Mouse (Mus musculus): ENCODE data around the gene Cux1. TPM values are rescaled to one million over a fixed set of nuclear protein-coding genes. Genes with fewer than 3 reads are reported as not detected.
A peak's percentile ranks its signal among the peaks of the same experiment; 100 is the strongest.

Cux1 gene
- total RNA-seq, 2 experiments from 2014 or later: 73.6 to 80.1 TPM

GRCm38 (mm10) chr5:136458102-136458863, 109.0 kb downstream of the Cux1 start:
- intact Hi-C loops (cut with DNase I): no loop called here
- DNase-seq: no peak

- intact Hi-C loops (cut with DNase I): no loop called here
- no peak for DNase-seq
These were observed 110.9 kb downstream of the Cux1 start for GRCm38 (mm10) chr5:136456395-136456794.

GRCm38 (mm10) chr5:136452681-136453080, 114.6 kb downstream of the Cux1 start:
- no peak for DNase-seq
- intact Hi-C loops (cut with DNase I): no loop called here

- intact Hi-C loops (cut with DNase I): no loop called here
These were observed 117.5 kb downstream of the Cux1 start for GRCm38 (mm10) chr5:136449801-136450200.

GRCm38 (mm10) chr5:136445967-136446366, 121.3 kb downstream of the Cux1 start:
- DNase-seq: no peak
- intact Hi-C loops (cut with DNase I): no loop called here

More at GRCm38 (mm10) chr5:136449801-136450200, 117.5 kb downstream of the Cux1 start:
- no peak for DNase-seq

- intact Hi-C loops (cut with DNase I): no loop called here
- no peak for DNase-seq
These were observed 124.8 kb downstream of the Cux1 start for GRCm38 (mm10) chr5:136442238-136443187.

- DNase-seq: no peak
- intact Hi-C loops (cut with DNase I): loop anchor here (10.0 kb wide), 1 partner anchor 455 kb away; the partner anchor contains the start of gene Col26a1
These were observed 137.6 kb downstream of the Cux1 start for GRCm38 (mm10) chr5:136429647-136430046.

GRCm38 (mm10) chr5:136428498-136429060, 138.7 kb downstream of the Cux1 start:
- DNase-seq: peak in 1 of 2 experiments; percentile 19
- intact Hi-C loops (cut with DNase I): loop anchor here (10.0 kb wide), 1 partner anchor 456 kb away; the partner anchor contains the start of gene Col26a1

GRCm38 (mm10) chr5:136427772-136428497, 139.4 kb downstream of the Cux1 start:
- peak in 1 of 2 experiments; percentile 21 for DNase-seq
- intact Hi-C loops (cut with DNase I): loop anchor here (10.0 kb wide), 1 partner anchor 457 kb away; the partner anchor contains the start of gene Col26a1

GRCm38 (mm10) chr5:136427121-136427771, 140.0 kb downstream of the Cux1 start:
- intact Hi-C loops (cut with DNase I): loop anchor here (10.0 kb wide), 1 partner anchor 458 kb away; the partner anchor contains the start of gene Col26a1
- no peak for DNase-seq

- no peak for DNase-seq
- intact Hi-C loops (cut with DNase I): loop anchor here (10.0 kb wide), 1 partner anchor 462 kb away; the partner anchor contains the start of gene Col26a1
These were observed 144.3 kb downstream of the Cux1 start for GRCm38 (mm10) chr5:136422948-136423347.

GRCm38 (mm10) chr5:136421885-136422284, 145.4 kb downstream of the Cux1 start:
- no peak for DNase-seq
- intact Hi-C loops (cut with DNase I): loop anchor here (10.0 kb wide), 1 partner anchor 463 kb away; the partner anchor contains the start of gene Col26a1

- no peak for DNase-seq
- intact Hi-C loops (cut with DNase I): loop anchor here (10.0 kb wide), 1 partner anchor 463 kb away; the partner anchor contains the start of gene Col26a1
These were observed 146.0 kb downstream of the Cux1 start for GRCm38 (mm10) chr5:136421316-136421715.

- intact Hi-C loops (cut with DNase I): loop anchor here (10.0 kb wide), 1 partner anchor 464 kb away; the partner anchor contains the start of gene Col26a1
- no peak for DNase-seq
These were observed 146.9 kb downstream of the Cux1 start for GRCm38 (mm10) chr5:136420342-136420741.

GRCm38 (mm10) chr5:136417891-136418290, 149.4 kb downstream of the Cux1 start:
- intact Hi-C loops (cut with DNase I): no loop called here
- no peak for DNase-seq

- DNase-seq: no peak
- intact Hi-C loops (cut with DNase I): no loop called here
These were observed 152.8 kb downstream of the Cux1 start for GRCm38 (mm10) chr5:136414479-136414878.

GRCm38 (mm10) chr5:136410681-136411181, 156.6 kb downstream of the Cux1 start:
- DNase-seq: no peak
- intact Hi-C loops (cut with DNase I): no loop called here

- no peak for DNase-seq
- intact Hi-C loops (cut with DNase I): no loop called here
These were observed 160.9 kb downstream of the Cux1 start for GRCm38 (mm10) chr5:136406357-136406756.

- peak; percentile 22 to 26 for DNase-seq
- intact Hi-C loops (cut with DNase I): no loop called here
These were observed 163.7 kb downstream of the Cux1 start for GRCm38 (mm10) chr5:136403565-136403961.

Data from gastrocnemius, postnatal 36 days (tissue).